Mouse (Mus musculus) liver, adult 2 months (tissue): ENCODE measurements around the gene Sh3gl2.

ENCODE experiments used
- CTCF ChIP-seq: fragments of 200-500 bp; IDR thresholded peaks from 2 replicates; pipeline ENCODE4 v1.5.1; 2011; ENCODE audit warnings: low read depth, low read length, control low read depth
- POLR2A ChIP-seq: fragments of 200-500 bp; IDR thresholded peaks from 2 replicates; pipeline ENCODE4 v1.6.1; 2011; ENCODE audit warnings: low read length, control low read depth; ENCODE audit not compliant: insufficient read depth; ENCODE audit errors: extremely low read depth

DNA sequence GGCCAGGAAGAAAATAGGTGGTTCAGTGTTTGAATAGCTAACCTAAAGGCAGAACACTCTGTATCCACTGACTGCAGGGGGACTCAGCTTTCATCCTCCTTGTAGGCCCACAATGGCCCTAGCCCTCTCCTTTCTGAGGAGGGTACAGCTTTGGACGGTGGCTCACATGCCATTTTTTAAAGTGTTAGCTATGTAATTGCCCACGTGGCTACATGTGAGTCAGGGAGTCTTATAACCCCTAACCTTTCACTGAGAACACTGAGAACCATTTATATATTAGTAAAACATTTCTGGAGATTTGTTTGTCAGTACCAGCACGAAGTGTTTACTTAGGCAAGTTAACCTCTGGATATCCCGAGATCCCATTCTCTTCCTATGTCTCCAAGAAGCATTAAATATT lies 12.1 kb downstream of the Sh3gl2 start:
- TF ChIP-seq CTCF (no peak), POLR2A (no peak)
